Mouse (Mus musculus) gastrocnemius, postnatal 25 days (tissue): ENCODE data around the gene Sf3a3. TPM values are rescaled to one million over a fixed set of nuclear protein-coding genes. Genes with fewer than 3 reads are reported as not detected.

Experiments used
- DNase-seq: peaks from one replicate; pipeline ENCODE4 v3.0.0; 2022
- microRNA-seq, 2 experiments: library from miRNA; unstranded; fragments of <30 nt; microRNA quantifications; one replicate each; pipeline ENCODE4 v1.2.0; 2021; ENCODE audit warnings: borderline replicate concordance in 2 of 2
- total RNA-seq, 2 experiments: library from RNA; stranded (reverse); gene quantifications; 1 replicate in 1 of 2; 2 replicates in 1 of 2; pipeline ENCODE4 v1.2.3; 2021

The Sf3a3 gene
- total RNA-seq, 2 experiments from 2014 or later = 10.8 to 11.3 TPM

- DNase-seq = no peak
Observed at GRCm38 (mm10) chr4:124774429-124774828, 59.9 kb downstream of the Sf3a3 start.

GRCm38 (mm10) chr4:124781361-124781760, 66.8 kb downstream of the Sf3a3 start:
- DNase-seq = no peak

Small RNA genes within 50 kb of the gene (microRNA-seq; reads per million reads assigned to microRNA genes)
- gene Gm24721 (0 reads per million in 2 experiments), gene Mir697 (0 reads per million in 2 experiments), gene Mir698 (0 reads per million in 2 experiments)

Other genes with a start within 250 kb of the Sf3a3 start
- not detected for gene 3100002H09Rik, start 104.0 kb upstream of the Sf3a3 start, total RNA-seq
- under 1 TPM; 0.38 to 0.43 TPM for gene Pou3f1, start 58.0 kb upstream of the Sf3a3 start, total RNA-seq
- gene Utp11, start 21.2 kb upstream of the Sf3a3 start, total RNA-seq = 10 to 100 TPM; 16.1 to 18.3 TPM
- gene Fhl3, start 14.1 kb upstream of the Sf3a3 start, total RNA-seq = 100 to 1,000 TPM; 200 to 220 TPM
- 10 to 100 TPM in 1 of 2 experiments, 1 to 10 TPM in 1; 8.8 to 10.3 TPM for gene Inpp5b, start 27.1 kb downstream of the Sf3a3 start, total RNA-seq
- gene Mtf1, start 87.3 kb downstream of the Sf3a3 start, total RNA-seq = 10 to 100 TPM; 11.4 to 13.1 TPM
- gene Yrdc, start 135.9 kb downstream of the Sf3a3 start, total RNA-seq = 10 to 100 TPM in 1 of 2 experiments, 1 to 10 TPM in 1; 6.4 to 10.9 TPM
- 10 to 100 TPM; 17.1 to 21.0 TPM for gene 1110065P20Rik, start 136.4 kb downstream of the Sf3a3 start, total RNA-seq
- under 1 TPM; 0.18 to 0.35 TPM for gene Maneal, start 147.4 kb downstream of the Sf3a3 start, total RNA-seq
- not detected for gene Epha10, start 166.1 kb downstream of the Sf3a3 start, total RNA-seq
- gene 9930104L06Rik, start 222.3 kb downstream of the Sf3a3 start, total RNA-seq = 1 to 10 TPM; 6.7 to 6.8 TPM
- under 1 TPM; 0.61 to 0.99 TPM for gene Cdca8, start 224.5 kb downstream of the Sf3a3 start, total RNA-seq